19 mouse cellular contexts compared by ENCODE assay signal in the genomic region with DNA sequence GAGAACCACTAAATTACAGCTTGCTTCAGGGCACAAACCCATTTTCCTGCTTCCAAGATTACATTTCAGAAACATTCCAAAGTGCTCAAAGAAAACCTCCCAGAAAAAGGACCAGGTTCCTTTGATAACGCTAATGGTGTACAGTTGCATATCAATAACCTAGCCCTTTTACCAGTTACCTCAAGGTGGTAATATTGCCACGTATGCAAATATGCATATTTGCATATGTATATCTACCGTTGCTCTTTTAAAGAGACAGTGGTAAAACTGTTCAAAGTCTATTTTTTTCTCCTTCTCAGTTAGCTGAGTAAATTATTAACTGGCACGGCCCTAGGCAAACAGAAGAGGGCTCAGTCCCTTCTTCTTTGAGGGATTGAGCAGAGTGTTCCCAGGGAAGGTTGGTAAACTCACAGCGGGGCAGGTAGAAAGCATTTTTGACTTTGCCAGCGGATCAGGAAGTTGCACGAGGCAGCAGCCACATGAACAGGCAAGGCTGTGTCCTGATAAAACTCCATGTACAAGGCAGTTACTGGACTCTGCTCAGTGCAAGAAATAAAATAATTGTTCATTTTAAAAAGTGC. TPM values are rescaled to one million over a fixed set of nuclear protein-coding genes. Genes with fewer than 3 reads are reported as not detected.
DNase-seq lines count a peak whose midpoint lies in the region; ATAC-seq and TF ChIP-seq lines count a peak whose summit lies in the region.
"Had no signal": no experiment of that assay in that cellular context is flagged by ENCODE, and none has a peak within 500 bp of the region (broad histone marks: within the 10 kb centered on the region; RNA-seq: fewer than 3 reads in every experiment).

No protein-coding gene starts in this region.

- H3K4me1 ChIP-seq in lung, embryonic 14.5 days (ENCODE audit: insufficient read depth), result no peaks in the 10 kb centered on the region
- peaks cover 9% of the 10 kb centered on the region; the same call in 1 of the 2 replicates for H3K4me1 ChIP-seq in kidney, adult 2 months (ENCODE audit: control insufficient read depth, insufficient read depth, low read length)
- peaks cover 5% of the 10 kb centered on the region for H3K4me1 ChIP-seq in liver, embryonic 11.5 days (replicated peaks; ENCODE audit: control insufficient read depth, insufficient read depth, low read length)
- H3K4me1 ChIP-seq in stomach, embryonic 15.5 days, result peaks cover 9% of the 10 kb centered on the region; the same call in 1 of the 2 replicates
- H3K4me1 ChIP-seq in forebrain, embryonic 13.5 days, result peaks cover 16% of the 10 kb centered on the region

- peak; percentile 19; the same call in 1 of the 2 replicates for ATAC-seq in lung, embryonic 14.5 days (ENCODE audit: insufficient read depth)
- 0 out of 2 replicates have a peak, but pooled peaks have one; percentile 29 for ATAC-seq in liver, embryonic 11.5 days (replicated peaks; ENCODE audit: low FRiP score)
- peak; percentile 84 for ATAC-seq in stomach, embryonic 15.5 days (ENCODE audit: insufficient read depth, low FRiP score, low read depth)
- no peak for ATAC-seq in forebrain, embryonic 13.5 days
- ATAC-seq: activated CD4-positive, CD25-positive, alpha-beta regulatory T cell, adult 4 months had no signal

- H3K4me2 ChIP-seq in lung, embryonic 14.5 days, result no peak overlapping the region
- peak overlapping the region; percentile 25; the same call in 1 of the 2 replicates for H3K4me2 ChIP-seq in liver, embryonic 11.5 days
- no peak overlapping the region for H3K4me2 ChIP-seq in stomach, embryonic 15.5 days
- no peak overlapping the region for H3K4me2 ChIP-seq in forebrain, embryonic 13.5 days
- H3K4me2 ChIP-seq: hindbrain, embryonic 14.5 days; neural tube, embryonic 13.5 days had no signal

- WGBS in lung, embryonic 14.5 days, result 36% methylated on average over 7 of the region's 7 CpGs
- 26% methylated on average over 7 of the region's 7 CpGs for WGBS in kidney, adult 2 months
- 37% methylated on average over 7 of the region's 7 CpGs for WGBS in liver, embryonic 11.5 days
- 39% methylated on average over 7 of the region's 7 CpGs for WGBS in stomach, embryonic 15.5 days
- WGBS in forebrain, embryonic 13.5 days, result 65% methylated on average over 7 of the region's 7 CpGs

- no peaks in the 10 kb centered on the region for H3K36me3 ChIP-seq in lung, embryonic 14.5 days (ENCODE audit: insufficient read depth)
- H3K36me3 ChIP-seq in kidney, adult 2 months (ENCODE audit: control insufficient read depth, insufficient read depth, low read length), result no peaks in the 10 kb centered on the region
- no peaks in the 10 kb centered on the region for H3K36me3 ChIP-seq in liver, embryonic 11.5 days (ENCODE audit: control insufficient read depth, insufficient read depth, low read length)
- no peaks in the 10 kb centered on the region for H3K36me3 ChIP-seq in stomach, embryonic 15.5 days
- H3K36me3 ChIP-seq in forebrain, embryonic 13.5 days (ENCODE audit: poor library complexity, severe bottlenecking), result no peaks in the 10 kb centered on the region
- H3K36me3 ChIP-seq: neural tube, embryonic 13.5 days had no signal

- no peak for TF ChIP-seq CTCF in lung, embryonic 14.5 days (IDR thresholded peaks at IDR 0.05; ENCODE audit: low read depth)
- TF ChIP-seq CTCF in kidney, adult 2 months (conservative IDR thresholded peaks at IDR 0.05; ENCODE audit: insufficient read depth, insufficient read length, low read depth, low read length), result no peak

- H3K27ac ChIP-seq in lung, embryonic 14.5 days (ENCODE audit: low read depth), result peak overlapping the region; percentile 55
- H3K27ac ChIP-seq in kidney, adult 2 months (ENCODE audit: insufficient read depth, low read depth, low read length), result peak overlapping the region; percentile 96
- H3K27ac ChIP-seq in liver, embryonic 11.5 days (ENCODE audit: low read depth, low read length), result peak overlapping the region; percentile 74; the same call in 1 of the 2 replicates
- peak overlapping the region; percentile 95 for H3K27ac ChIP-seq in stomach, embryonic 15.5 days
- no peak overlapping the region for H3K27ac ChIP-seq in forebrain, embryonic 13.5 days
- H3K27ac ChIP-seq: hindbrain, embryonic 14.5 days; layer of hippocampus, adult 2 months; neural tube, embryonic 13.5 days had no signal

- intact Hi-C loops in gastrocnemius, postnatal 14 days (cut with DNase I; ENCODE audit: low total_unique reads), result no loop called here

- peak; percentile 53 for DNase-seq in lung, embryonic 14.5 days
- no peak for DNase-seq in lung, postnatal 36 days
- DNase-seq in kidney, adult 2 months, result peak; percentile 88
- no peak for DNase-seq in liver, embryonic 11.5 days (ENCODE audit: low spot score)
- no peak for DNase-seq in cerebellum, postnatal 4 days (ENCODE audit: low spot score in 2 of 2)
- no peak for DNase-seq in gastrocnemius, postnatal 14 days
- DNase-seq: cerebellum, adult 2 months; lung, postnatal 14 days; midbrain, embryonic 14.5 days; spleen, adult 18-20 months; thymus, adult 2 months had no signal

- no peaks in the 10 kb centered on the region for H3K27me3 ChIP-seq in lung, embryonic 14.5 days (ENCODE audit: insufficient read depth, low read length)
- H3K27me3 ChIP-seq in kidney, adult 2 months (replicated peaks; ENCODE audit: control insufficient read depth, insufficient read depth, low read length), result no peaks in the 10 kb centered on the region
- no peaks in the 10 kb centered on the region for H3K27me3 ChIP-seq in liver, embryonic 11.5 days (replicated peaks; ENCODE audit: control insufficient read depth, insufficient read depth, low read length)
- no peaks in the 10 kb centered on the region for H3K27me3 ChIP-seq in stomach, embryonic 15.5 days (replicated peaks)
- H3K27me3 ChIP-seq in forebrain, embryonic 13.5 days, result no peaks in the 10 kb centered on the region
- H3K27me3 ChIP-seq: neural tube, embryonic 13.5 days had no signal

- no peak overlapping the region for H3K9ac ChIP-seq in lung, embryonic 14.5 days
- no peak overlapping the region for H3K9ac ChIP-seq in liver, embryonic 11.5 days (ENCODE audit: low read depth, low read length)
- H3K9ac ChIP-seq in stomach, embryonic 15.5 days, result no peak overlapping the region
- H3K9ac ChIP-seq in forebrain, embryonic 13.5 days, result no peak overlapping the region
- H3K9ac ChIP-seq: hindbrain, embryonic 14.5 days; neural tube, embryonic 13.5 days had no signal

- TF ChIP-seq POLR2A in kidney, adult 2 months (IDR thresholded peaks at IDR 0.05; ENCODE audit: low read depth, low read length), result no peak

- H3K9me3 ChIP-seq in lung, embryonic 14.5 days (ENCODE audit: low read depth, low read length), result no peaks in the 10 kb centered on the region
- H3K9me3 ChIP-seq in liver, embryonic 11.5 days (ENCODE audit: control insufficient read depth, low read length), result no peaks in the 10 kb centered on the region
- H3K9me3 ChIP-seq in stomach, embryonic 15.5 days, result no peaks in the 10 kb centered on the region
- H3K9me3 ChIP-seq in forebrain, embryonic 13.5 days (replicated peaks), result no peaks in the 10 kb centered on the region
- H3K9me3 ChIP-seq: neural tube, embryonic 13.5 days had no signal

- H3K4me3 ChIP-seq in lung, embryonic 14.5 days (ENCODE audit: low read depth, low read length), result no peak overlapping the region
- H3K4me3 ChIP-seq in kidney, adult 2 months (ENCODE audit: insufficient read depth, low read depth, low read length), result no peak overlapping the region
- H3K4me3 ChIP-seq in liver, embryonic 11.5 days (ENCODE audit: low read depth, low read length), result no peak overlapping the region
- no peak overlapping the region for H3K4me3 ChIP-seq in stomach, embryonic 15.5 days (replicated peaks)
- H3K4me3 ChIP-seq in forebrain, embryonic 13.5 days, result no peak overlapping the region
- H3K4me3 ChIP-seq: layer of hippocampus, adult 2 months; neural tube, embryonic 13.5 days had no signal

RNA-seq across cellular contexts. Expression of a gene that starts 15.3 kb away (rescaled TPM):
- 0.68 and 1.4 TPM in 2 replicates for polyA plus RNA-seq in lung, embryonic 14.5 days (2014; fragmentation: Nextera tagmentation; extraction: Ambion mirVana)
- 0.18 and 0.28 TPM in 2 replicates for polyA plus RNA-seq in kidney, adult 2 months (2012; rRNA removed)
- polyA plus RNA-seq in liver, embryonic 11.5 days (2014; fragmentation: Nextera tagmentation; extraction: Ambion mirVana), result 0.69 and 1.8 TPM in 2 replicates
- polyA plus RNA-seq in stomach, embryonic 15.5 days (2015; fragmentation: Nextera tagmentation; extraction: Ambion mirVana), result 2.0 and 2.7 TPM in 2 replicates
- 1.5 and 3.0 TPM in 2 replicates for polyA plus RNA-seq in forebrain, embryonic 13.5 days (2015; fragmentation: Nextera tagmentation; extraction: Ambion mirVana)
- total RNA-seq in gastrocnemius, postnatal 14 days (2021), result 1 to 10 TPM; 1.4 to 1.7 TPM
- total RNA-seq: gastrocnemius, adult 18-20 months; MEL had no signal

Comparison
In these comparisons a context has a peak if more than half of its experiments do, and no peak if none do; other contexts are left out.
1. DNase-seq: peak in lung, embryonic 14.5 days (single experiment) and kidney, adult 2 months (single experiment); none in lung, postnatal 36 days (single experiment), liver, embryonic 11.5 days (single experiment), cerebellum, postnatal 4 days (0 of 2) and gastrocnemius, postnatal 14 days (single experiment).